Mouse (Mus musculus) megakaryocyte, embryonic 14.5 days (primary cell): ENCODE results near the gene Crocc2. TPM values are rescaled to one million over a fixed set of nuclear protein-coding genes. Genes with fewer than 3 reads are reported as not detected.

Source experiments
- H3K27me3 ChIP-seq: replicated peaks from 2 replicates; pipeline ENCODE3; 2012; ENCODE audit warnings: inconsistent platforms
- H3K36me3 ChIP-seq: replicated peaks from 2 replicates; pipeline ENCODE3; 2012; ENCODE audit warnings: low read length, inconsistent platforms, mixed read lengths
- H3K4me1 ChIP-seq: 2 replicates; pipeline ENCODE4 v1.6.1; 2012; ENCODE audit warnings: inconsistent platforms
- H3K4me3 ChIP-seq: replicated peaks from 2 replicates; pipeline ENCODE3; 2012; ENCODE audit warnings: moderate library complexity, mild to moderate bottlenecking, inconsistent platforms
- H3K9me3 ChIP-seq: 2 replicates; pipeline ENCODE4 v1.6.1; 2012; ENCODE audit warnings: inconsistent platforms
- FLI1 ChIP-seq: IDR thresholded peaks from 2 replicates; pipeline ENCODE4 v1.6.1; 2012; ENCODE audit warnings: low read length, inconsistent platforms, mixed read lengths
- GATA1 ChIP-seq: IDR thresholded peaks from 3 replicates; pipeline ENCODE4 v1.6.1; 2012; ENCODE audit warnings: mixed read lengths, low read length, inconsistent platforms, borderline replicate concordance
- polyA plus RNA-seq: library from polyadenylated mRNA; stranded (reverse); fragments of >175 nt; gene quantifications from 2 replicates; pipeline ENCODE4 v1.2.3, GENCODE M21; 2012; ENCODE audit warnings: low replicate concordance; ENCODE audit not compliant: insufficient read depth

Gene Crocc2
- polyA plus RNA-seq, 1 experiment, result not detected

- H3K27me3 ChIP-seq, result peaks cover 73% of the 10 kb centered on the region
- no peaks in the 10 kb centered on the region for H3K9me3 ChIP-seq
- H3K36me3 ChIP-seq, result no peaks in the 10 kb centered on the region
- no peak overlapping the region for H3K4me3 ChIP-seq
- H3K4me1 ChIP-seq, result peaks cover 5% of the 10 kb centered on the region; the same call in 1 of the 2 replicates
- TF ChIP-seq GATA1, result no peak
- no peak for TF ChIP-seq FLI1
Observed at GRCm38 (mm10) chr1:93227976-93228365, 59.4 kb downstream of the Crocc2 start.

DNA sequence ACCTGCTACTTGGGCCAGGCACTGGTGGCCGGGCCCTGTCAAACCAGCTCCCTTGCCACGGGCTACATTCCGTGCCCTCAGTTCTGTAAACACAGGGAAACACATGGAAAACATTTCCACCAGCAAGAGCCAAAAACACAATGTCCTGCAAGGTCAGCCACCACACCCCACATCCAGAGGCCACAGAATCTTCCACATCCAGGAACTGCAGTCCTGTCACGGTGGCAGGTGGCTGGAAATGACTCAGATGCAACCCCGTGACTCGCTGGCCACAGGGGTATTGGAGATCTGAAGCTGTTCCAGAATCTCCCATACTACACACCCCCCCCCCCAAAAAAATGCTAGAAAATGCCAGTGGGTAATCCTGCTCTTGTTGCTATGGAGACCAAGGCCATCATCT, 60.7 kb downstream of the Crocc2 start:
- Histone ChIP-seq H3K9me3 (no peaks in the 10 kb centered on the region), H3K4me1 (peaks cover under 1% of the 10 kb centered on the region; the same call in 1 of the 2 replicates), H3K4me3 (no peak overlapping the region), H3K27me3 (peaks cover 72% of the 10 kb centered on the region), H3K36me3 (no peaks in the 10 kb centered on the region)
- TF ChIP-seq FLI1, result no peak
- no peak for TF ChIP-seq GATA1

DNA sequence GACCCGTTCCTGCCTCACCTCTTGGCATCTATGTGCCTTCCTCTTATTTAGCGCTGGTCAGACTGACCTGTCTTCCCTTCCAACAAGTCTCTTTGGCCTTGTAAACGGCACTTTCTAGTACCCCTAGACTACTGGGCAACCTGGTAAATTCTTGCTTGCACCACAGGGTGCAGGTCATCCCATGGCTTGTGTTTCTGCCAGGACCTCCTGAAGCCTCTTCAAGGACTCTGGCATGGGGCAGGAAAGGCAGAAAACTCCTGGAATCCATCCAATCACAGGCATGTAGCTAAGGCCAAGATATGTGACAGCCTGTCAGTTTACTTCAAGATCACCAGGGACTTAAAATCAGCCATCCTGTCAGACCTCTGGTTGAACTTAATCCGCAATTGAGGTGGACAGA, 61.1 kb downstream of the Crocc2 start:
- no peaks in the 10 kb centered on the region for H3K9me3 ChIP-seq
- peaks cover 72% of the 10 kb centered on the region for H3K27me3 ChIP-seq
- TF ChIP-seq FLI1 (no peak), GATA1 (no peak)
- H3K4me3 ChIP-seq, result no peak overlapping the region
- H3K4me1 ChIP-seq, result no peaks in the 10 kb centered on the region
- no peaks in the 10 kb centered on the region for H3K36me3 ChIP-seq

DNA sequence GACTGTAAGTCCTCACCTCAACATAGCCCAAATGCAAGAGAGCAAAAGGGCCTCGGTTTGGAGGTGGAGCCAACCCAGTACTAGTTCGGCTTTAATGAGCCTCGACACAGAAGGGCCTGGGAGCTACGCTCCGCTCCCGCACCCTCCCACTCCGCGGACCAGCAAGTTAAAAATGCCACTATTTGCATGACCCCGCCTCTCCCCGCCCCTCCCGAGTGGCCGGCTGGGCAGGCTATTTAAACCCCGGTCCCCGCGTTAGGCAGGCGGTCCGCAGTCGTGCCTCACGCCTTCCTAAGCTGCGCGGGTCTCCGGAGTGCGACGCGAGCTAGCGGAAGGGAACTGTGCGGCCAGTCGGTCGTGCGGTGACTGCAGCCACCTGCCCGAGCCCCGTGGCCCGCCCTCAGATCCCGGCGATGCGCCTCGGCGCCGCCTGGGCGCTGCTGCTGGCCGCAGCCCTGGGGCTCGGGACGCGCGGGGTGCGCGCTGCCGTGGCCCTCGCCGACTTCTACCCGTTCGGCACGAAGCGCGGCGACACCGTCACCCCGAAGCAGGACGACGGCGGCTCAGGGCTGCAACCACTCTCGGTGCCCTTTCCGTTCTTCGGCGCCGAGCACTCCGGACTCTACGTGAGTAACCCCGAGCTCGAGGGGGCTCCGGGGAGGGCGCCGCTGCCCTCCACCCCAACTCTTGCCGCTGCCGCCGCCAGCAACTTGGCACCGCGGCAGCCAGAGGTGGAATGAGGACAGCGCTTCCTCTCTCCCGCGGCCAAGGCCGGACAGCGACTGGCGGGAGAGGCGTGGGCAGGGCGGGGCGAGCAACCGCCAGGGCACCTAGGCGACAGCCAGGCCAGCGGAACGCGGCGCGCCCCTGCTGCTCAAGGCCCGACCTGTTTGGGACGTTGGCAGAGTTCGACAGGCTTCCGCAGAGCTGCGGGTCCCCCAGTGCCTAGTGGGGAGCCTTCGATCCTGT, 67.3 kb downstream of the Crocc2 start, which contains the start of gene Sned1:
TSS of gene Sned1 (plus strand) at position 266 of the 969 bp plus-strand sequence.
- peaks cover 3% of the 10 kb centered on the region; the same call in 1 of the 2 replicates for H3K9me3 ChIP-seq
- H3K27me3 ChIP-seq, result peaks cover 84% of the 10 kb centered on the region
- peaks cover 16% of the 10 kb centered on the region for H3K4me1 ChIP-seq
- peak within 1 kb of the TSS; percentile 92 for H3K4me3 ChIP-seq
- TF ChIP-seq FLI1, result no peak
- no peak for TF ChIP-seq GATA1
- no peaks in the 10 kb centered on the region for H3K36me3 ChIP-seq

- Histone ChIP-seq H3K4me1 (peaks cover 16% of the 10 kb centered on the region), H3K36me3 (no peaks in the 10 kb centered on the region), H3K9me3 (peaks cover 3% of the 10 kb centered on the region; the same call in 1 of the 2 replicates), H3K4me3 (peak overlapping the region; percentile 92), H3K27me3 (peaks cover 78% of the 10 kb centered on the region)
- TF ChIP-seq FLI1 (no peak), GATA1 (no peak)
Observed at GRCm38 (mm10) chr1:93236545-93236924, 68.0 kb downstream of the Crocc2 start.

- Histone ChIP-seq H3K27me3 (peaks cover 74% of the 10 kb centered on the region), H3K36me3 (no peaks in the 10 kb centered on the region), H3K4me3 (no peak overlapping the region), H3K9me3 (peaks cover 3% of the 10 kb centered on the region; the same call in 1 of the 2 replicates), H3K4me1 (peaks cover 16% of the 10 kb centered on the region)
- no peak for TF ChIP-seq GATA1
- TF ChIP-seq FLI1, result no peak
Observed at GRCm38 (mm10) chr1:93237676-93238075, 69.2 kb downstream of the Crocc2 start.

- Histone ChIP-seq H3K4me1 (peaks cover 16% of the 10 kb centered on the region), H3K27me3 (peaks cover 69% of the 10 kb centered on the region), H3K36me3 (no peaks in the 10 kb centered on the region), H3K9me3 (peaks cover 3% of the 10 kb centered on the region; the same call in 1 of the 2 replicates), H3K4me3 (no peak overlapping the region)
- no peak for TF ChIP-seq FLI1
- TF ChIP-seq GATA1, result no peak
Observed at GRCm38 (mm10) chr1:93238201-93238600, 69.7 kb downstream of the Crocc2 start.

DNA sequence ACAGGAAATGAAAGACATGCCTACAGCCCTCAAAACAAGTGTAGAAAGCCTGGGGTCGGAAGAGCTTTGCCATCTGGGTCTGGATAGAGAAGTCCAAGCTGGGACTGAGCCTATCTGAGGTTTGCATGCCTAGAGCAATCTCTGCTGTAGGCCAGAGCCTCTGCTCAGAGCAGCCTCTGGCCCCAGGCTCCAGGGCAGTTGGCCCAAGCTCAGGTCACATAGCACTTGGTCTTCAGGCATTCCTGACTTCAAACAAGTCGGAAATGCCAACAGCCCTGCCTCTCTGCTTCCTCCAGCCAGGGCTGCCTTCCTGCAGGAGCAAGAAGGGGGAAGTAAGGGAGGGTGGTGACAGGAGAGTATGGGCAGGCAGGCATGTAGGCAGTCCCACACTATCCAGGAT, 77.4 kb downstream of the Crocc2 start:
- no peak for TF ChIP-seq FLI1
- no peak for TF ChIP-seq GATA1
- H3K4me3 ChIP-seq, result no peak overlapping the region

DNA sequence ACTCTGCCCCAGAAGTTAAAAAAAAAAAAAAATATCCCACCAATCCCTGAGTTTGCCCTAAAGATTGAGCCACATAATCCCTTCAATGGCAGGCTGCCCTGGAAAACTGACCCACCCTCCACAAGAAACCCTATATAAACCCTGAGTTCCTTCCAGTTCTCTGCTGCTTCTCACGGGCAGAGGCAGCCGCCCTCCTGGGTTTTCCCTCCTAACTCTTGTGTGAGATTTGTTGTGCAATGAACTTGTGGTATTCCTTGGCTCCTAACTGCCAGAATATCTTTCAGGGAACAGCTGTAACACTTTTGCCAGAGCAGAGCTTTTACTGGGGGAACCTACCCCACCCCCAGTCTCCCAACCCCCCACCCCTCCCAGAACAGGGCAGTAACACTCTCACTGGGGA, 84.1 kb downstream of the Crocc2 start:
- Histone ChIP-seq H3K4me3 (no peak overlapping the region), H3K9me3 (no peaks in the 10 kb centered on the region), H3K27me3 (peaks cover 43% of the 10 kb centered on the region), H3K36me3 (no peaks in the 10 kb centered on the region), H3K4me1 (peaks cover 3% of the 10 kb centered on the region)
- TF ChIP-seq GATA1 (no peak), FLI1 (no peak)

More for the DNA sequence above, 77.4 kb downstream of the Crocc2 start:
- H3K36me3 ChIP-seq, result no peaks in the 10 kb centered on the region
- no peaks in the 10 kb centered on the region for H3K9me3 ChIP-seq
- peaks cover 9% of the 10 kb centered on the region for H3K4me1 ChIP-seq
- peaks cover 32% of the 10 kb centered on the region for H3K27me3 ChIP-seq

- TF ChIP-seq FLI1, result no peak
- TF ChIP-seq GATA1, result no peak
- no peaks in the 10 kb centered on the region for H3K4me1 ChIP-seq
- peaks cover 56% of the 10 kb centered on the region for H3K27me3 ChIP-seq
- no peaks in the 10 kb centered on the region for H3K36me3 ChIP-seq
- no peak overlapping the region for H3K4me3 ChIP-seq
- H3K9me3 ChIP-seq, result no peaks in the 10 kb centered on the region
Observed at GRCm38 (mm10) chr1:93255761-93256160, 87.2 kb downstream of the Crocc2 start.

DNA sequence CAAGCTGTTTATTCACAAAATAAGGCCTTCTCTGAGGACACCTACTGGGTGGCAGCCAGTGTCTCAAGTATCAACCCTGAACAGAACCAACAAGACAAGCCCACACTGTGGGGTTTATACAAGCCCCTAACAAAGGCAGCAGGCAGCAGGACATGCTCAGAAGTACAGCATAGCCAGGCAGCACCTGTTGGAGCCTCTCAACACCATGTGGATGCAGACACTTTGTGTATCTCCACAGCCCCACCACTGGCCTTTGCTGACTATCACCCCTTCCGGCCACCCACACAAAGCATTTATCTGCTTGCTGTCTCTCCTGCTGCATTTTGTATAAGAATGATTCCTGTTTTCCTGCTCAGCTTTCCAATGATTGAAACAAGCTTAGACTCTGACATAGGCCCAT, 89.0 kb downstream of the Crocc2 start:
- H3K9me3 ChIP-seq, result no peaks in the 10 kb centered on the region
- TF ChIP-seq GATA1 (no peak), FLI1 (no peak)
- H3K36me3 ChIP-seq, result no peaks in the 10 kb centered on the region
- H3K4me3 ChIP-seq, result no peak overlapping the region
- no peaks in the 10 kb centered on the region for H3K4me1 ChIP-seq
- peaks cover 58% of the 10 kb centered on the region for H3K27me3 ChIP-seq
